Mouse (Mus musculus) fibroblast of lung, adult 2 months (primary cell): ENCODE measurements around the gene Nfkbia.

Source experiments
- DNase-seq: peaks from one replicate; pipeline ENCODE4 v3.0.0-alpha.2; 2011; ENCODE audit warnings: low read depth

Nfkbia gene

DNA sequence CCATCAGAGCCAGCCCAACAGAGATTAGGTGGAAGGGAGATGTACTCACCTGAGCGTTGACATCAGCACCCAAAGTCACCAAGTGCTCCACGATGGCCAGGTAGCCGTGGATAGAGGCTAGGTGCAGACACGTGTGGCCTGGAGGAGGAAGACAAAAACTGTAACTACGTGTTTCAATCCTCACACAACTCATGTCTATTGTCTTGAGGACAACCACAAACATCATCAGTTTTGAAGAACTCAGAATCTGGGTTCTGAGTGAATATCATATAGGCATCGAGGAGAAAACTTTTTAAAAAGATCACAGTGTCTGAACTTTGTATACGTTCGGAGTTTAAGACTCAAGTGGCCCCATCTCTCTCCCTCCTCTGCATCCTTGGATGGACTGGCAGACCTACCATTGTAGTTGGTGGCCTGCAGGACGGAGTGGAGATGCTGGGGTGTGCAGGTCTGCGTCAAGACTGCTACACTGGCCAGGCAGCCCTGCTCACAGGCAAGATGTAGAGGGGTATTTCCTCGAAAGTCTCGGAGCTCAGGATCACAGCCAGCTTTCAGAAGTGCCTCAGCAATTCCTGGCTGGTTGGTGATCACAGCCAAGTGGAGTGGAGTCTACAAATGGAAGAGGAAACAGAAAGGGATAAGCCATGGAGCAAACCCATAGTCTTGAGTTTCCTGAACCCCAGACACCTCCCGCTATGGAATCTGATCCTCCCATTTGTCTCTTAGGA lies 1.6 kb downstream of the Nfkbia start:
- DNase-seq = no peak

DNA sequence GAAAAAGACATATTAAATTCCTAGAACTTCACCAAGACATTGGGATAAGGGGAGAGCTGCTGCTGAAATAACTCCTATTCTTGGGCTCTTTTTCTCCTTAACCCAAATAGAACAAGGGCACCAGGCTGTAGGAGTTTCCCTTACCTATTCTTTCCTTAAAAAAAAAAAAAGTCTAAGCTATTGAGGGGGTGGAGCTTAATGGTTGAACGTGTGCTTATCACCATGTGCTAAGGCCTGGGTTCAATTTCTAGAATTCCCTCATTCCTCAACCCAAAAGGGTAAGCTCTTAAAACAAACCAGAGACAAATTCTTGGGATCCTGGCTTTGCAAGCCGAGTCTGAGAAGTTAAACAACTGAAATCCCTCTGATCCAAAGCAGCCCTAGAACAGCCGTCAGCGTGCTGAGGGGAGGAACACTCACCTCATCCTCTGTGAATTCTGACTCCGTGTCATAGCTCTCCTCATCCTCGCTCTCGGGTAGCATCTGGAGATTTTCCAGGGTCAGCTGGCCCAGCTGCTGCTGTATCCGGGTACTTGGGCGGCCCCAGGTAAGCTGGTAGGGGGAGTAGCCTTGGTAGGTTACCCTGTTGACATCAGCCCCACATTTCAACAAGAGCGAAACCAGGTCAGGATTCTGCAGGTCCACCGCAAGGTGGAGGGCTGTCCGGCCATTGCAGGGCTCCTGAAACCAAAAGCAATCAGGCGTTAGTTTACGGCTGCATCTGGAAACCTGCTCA lies 2.3 kb downstream of the Nfkbia start:
- DNase-seq = no peak

DNA sequence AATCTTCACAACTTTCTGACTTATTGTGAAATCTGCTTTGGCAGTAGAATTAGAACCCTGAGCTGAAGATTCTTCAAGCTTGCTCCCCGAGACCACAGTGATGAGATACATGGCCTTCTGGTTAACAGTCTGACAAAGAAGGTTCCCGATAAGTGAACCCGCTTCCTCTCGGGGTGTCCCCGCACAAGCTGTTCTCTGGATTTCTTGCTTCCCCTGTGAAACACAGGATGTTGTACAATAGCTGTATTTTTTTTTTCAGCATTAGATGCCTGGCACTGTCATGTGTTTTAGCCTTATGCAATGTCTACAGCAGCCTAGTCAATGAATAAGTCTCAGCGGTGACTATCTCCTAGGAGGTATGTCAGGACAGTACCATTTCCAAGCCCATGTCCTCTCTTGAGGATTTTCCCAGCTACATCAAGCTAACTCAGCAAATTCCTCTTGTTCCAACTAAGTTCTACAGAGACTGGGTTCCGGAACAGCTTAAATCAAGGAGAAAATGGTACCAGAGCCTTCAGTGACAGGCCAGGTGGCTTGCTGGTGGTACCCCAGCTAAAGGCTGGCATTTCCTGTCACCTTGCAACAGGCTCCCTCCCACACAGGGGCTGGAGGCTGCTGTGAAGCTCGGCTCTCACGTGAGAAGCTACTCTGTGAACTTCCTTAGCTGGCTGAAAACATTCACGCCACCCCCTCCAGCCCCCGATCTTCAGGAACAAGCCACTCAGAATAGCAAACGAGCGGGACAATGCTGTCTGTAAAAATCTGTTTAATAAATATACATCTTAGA lies 3.6 kb downstream of the Nfkbia start:
- DNase-seq = no peak

DNA sequence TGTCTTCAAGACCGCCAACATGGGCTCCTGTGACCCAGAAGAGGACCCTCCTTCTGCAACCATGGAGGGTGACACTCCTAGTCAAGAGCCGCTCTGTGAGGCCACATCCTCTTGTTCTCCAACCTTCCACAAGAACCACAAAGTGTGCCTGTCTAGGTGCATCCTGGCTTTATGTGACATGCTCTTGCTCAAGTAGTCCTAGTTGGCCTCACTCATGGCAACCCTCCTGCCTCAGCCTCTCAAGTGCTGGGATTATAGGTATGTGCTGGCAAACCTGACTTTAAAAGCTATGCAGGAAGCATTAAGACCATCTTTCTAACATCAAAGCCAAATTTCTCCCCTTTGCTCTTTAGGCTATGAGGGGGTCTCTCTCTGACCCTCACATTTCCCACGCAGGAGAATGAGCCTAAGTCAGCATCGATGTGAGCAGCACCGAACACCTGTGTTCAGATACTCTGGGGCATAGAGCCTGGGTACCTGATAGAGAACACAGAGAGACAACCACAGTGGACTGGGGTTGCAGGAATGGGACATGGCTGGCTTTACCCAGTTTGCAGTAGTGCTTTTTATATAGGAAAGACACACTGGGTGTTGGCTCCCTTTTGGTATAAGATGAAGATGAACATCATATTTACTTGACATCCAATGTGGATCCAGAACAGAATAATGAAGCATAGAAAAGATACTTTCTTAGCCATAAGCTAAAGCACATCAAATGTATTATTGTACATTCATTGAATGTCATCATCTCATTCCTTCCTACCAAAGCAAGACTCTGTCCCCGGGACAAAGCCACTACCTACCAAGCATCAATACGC lies 4.4 kb downstream of the Nfkbia start:
- DNase-seq = no peak

DNA sequence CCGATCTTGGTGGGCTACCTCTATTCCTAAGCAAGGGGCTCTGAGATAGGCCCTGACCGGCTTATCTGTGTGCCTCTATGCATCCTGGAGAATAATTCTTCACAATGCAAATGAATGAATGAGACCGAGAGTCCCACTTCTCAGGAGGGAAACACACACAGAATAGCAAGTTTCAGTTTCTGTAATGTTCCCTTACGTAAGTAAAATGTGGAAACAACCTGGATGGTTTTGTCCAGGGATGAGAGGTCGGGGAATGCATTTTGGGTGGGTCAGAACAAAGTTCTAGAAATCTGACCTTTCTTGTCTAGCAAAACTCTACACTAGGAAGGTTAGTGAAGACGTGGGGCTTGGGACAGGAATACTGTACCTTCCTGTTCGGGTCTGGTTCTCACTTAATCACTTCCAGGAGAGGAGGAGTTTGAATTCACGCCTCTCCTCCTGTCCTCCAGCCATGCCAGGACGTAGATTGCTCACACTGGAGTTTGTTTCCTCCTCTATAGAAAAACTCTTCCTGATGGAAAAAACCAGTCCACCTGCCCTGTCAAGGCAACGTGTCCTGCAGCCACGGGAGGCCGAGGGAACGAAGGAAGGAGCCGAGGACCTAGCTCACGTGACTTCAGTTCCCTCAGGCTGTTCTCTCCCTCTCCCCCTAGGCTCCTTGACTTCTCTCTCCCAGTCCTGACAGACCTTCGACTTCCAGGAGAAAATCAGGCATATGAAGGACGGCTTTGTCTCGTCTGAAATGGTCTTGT lies 5.3 kb downstream of the Nfkbia start:
- DNase-seq = no peak

DNA sequence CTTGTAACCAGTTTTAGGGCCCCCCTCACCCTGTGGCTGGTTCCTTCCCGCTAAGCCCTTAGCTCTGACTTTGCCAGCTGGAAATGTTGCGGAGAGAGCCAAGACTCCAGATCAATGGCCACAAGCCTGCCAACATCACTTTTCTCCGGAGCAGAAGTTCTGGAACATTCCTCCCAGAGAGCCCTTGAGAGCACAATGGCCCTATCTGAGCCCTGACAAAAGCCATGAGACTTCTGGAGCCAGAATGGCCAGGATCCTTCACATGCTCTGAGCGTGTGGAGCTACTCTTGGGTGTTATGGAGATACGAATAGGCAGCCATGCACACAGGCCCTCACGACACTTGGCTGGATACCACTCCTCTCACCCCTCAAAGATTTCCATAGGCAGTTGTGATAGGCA lies 7.6 kb downstream of the Nfkbia start:
- DNase-seq = no peak

DNA sequence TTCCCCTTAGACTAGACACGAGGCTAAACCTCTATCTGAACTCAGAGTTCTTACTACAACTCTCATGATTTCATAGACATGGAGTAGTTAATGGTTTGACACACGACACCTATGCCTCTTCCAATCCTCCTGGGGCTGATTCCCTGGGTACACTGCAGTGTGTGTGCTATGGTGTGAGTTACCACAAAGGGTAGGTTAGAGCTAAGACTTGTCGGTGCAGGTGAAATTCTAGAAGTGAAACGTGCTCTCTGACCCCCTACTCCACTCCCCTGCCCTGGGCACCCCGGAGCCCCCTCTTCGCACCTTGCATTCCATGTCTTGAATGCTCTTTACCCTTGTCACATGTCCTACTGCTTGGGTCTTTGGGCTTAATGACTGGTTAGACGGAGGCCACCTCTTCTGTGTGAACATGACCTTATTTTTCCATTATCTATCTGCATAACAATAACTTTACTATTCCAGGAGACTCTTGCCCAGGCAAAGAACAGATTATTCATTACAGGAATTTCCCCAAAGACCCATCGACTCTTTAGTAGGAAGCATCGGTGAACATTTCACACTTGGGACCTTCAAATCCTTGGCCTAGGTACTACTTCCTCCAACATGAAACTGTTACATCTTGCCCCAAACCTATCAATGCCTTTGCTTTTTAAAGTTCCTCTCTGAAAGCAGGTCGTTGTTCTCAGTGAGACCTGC lies 8.2 kb downstream of the Nfkbia start:
- no peak for DNase-seq

DNA sequence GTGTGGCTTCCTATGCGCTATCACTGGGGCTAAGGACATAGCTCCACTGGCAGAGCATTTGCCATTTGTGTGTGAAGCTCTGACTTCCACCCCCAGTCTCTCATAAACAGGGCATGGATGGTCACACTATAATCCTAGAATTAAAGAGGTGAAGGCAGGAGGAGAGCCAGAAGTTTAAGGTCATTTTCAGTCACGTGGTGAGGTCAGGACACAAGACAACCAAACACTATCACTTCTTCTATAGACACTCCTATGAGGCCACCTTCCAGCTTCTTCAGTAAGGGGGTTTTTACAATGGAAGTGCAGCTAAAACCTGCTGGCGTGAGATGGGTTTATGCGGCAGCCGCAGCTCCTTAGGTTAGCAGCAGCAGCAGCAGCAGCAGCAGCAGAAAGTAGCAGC lies 8.9 kb downstream of the Nfkbia start:
- no peak for DNase-seq

DNA sequence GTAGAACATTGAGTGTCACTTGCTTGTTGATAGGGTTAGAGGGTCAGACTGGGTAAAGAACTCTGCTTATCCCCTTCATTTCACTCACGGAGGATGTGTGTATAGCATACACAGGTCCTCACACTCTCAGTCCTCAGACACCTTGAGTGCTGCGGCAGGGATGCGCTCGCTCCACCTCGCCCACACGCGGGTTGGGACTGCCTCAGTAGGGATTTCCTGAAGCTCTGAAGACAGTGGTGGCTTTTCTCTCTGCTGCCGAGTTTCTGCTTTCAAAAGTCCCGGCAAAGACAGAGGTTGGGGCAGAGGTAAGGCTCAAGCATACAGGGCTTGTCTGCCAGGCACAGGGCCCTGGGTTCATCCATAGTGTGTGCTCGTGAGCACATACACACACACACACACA lies 9.7 kb downstream of the Nfkbia start:
- DNase-seq = no peak

DNA sequence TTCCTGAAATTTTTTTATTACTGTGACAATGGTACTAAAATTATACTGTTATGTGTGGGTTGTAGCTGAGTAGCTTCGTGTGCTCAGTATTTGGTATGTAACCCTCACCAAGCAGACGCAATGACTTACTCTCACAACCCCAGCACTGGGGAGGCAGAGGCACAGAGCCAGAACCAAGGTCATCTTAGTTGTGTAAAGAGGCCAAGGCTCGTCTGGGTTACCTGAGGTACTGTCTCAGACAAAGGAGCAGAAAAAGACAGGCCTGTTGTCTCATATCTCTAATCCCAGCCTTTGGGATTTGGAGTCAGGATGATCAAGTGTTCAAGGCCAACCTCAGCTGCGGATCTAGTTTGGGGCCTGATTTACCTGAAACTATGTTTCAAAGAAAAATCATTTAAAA lies 10.7 kb downstream of the Nfkbia start:
- no peak for DNase-seq

DNA sequence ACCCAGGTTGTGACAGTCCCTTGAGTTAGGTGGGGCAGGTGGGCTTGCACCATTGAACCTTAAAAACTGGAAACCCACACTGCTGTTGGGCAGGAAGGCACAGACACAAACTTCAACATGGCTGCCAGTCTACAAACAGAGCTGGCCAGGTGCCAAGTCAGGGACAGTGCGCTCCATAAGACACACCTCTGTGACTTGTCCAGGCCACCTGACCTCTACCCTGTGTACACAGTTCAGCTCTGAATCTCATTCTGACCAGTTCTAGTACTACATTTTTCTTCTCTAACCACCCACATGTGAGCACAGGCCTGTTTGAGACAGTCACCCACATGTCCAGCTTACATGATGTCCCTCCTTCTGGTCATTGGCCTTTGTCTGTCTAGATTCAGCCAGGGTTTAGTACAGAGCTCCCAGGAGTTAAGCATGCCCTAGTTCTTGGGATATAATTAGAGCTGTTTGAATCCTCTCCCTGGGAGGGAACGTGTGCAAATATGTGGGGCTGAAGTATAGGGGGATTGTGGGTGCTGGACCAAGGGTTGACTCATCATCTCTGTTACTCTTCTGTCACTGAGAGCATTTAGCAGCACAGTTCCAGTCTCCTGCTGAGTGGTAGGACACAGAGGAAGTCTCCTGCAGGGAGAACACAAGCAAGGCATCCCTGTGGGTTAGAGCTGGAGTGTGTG lies 11.8 kb downstream of the Nfkbia start:
- no peak for DNase-seq

DNA sequence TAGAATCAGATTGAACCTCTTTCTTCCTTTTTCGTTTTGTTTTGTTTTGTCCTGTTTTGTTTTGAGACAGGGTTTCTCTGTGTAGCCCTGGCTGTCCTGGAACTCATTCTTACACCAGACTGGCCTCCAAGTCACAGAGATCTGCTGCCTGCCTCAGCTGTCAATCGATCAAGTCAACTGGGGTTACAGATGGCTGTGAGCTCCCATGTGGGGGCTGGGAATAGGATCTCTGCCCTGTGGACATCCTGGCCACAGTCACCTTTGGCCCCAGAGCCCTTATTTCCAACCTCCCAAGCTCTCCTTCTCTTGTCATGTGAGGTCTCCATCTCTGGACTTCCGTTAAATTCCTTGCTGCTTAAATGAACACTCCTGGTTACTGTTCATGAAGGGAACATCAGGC lies 13.5 kb downstream of the Nfkbia start:
- DNase-seq = no peak

DNA sequence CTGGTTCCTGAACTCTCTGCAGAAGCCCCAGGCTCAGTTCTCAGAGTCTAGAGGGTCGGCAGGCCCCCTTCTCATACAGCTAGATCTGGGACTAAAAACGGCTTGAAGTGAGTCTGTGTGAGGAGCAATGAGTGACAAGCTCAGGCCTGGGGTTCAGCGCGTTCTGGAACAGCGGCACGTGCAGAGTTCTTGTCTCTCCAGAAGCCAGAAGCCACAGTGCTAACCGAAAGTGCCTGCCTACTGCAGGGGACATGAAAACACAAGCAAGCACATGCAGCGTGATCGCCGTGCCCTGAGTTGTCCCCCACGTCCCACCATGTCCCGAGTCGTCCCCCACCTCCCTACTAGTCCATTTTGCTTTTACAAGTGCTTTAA lies 18.3 kb downstream of the Nfkbia start:
- no peak for DNase-seq

DNA sequence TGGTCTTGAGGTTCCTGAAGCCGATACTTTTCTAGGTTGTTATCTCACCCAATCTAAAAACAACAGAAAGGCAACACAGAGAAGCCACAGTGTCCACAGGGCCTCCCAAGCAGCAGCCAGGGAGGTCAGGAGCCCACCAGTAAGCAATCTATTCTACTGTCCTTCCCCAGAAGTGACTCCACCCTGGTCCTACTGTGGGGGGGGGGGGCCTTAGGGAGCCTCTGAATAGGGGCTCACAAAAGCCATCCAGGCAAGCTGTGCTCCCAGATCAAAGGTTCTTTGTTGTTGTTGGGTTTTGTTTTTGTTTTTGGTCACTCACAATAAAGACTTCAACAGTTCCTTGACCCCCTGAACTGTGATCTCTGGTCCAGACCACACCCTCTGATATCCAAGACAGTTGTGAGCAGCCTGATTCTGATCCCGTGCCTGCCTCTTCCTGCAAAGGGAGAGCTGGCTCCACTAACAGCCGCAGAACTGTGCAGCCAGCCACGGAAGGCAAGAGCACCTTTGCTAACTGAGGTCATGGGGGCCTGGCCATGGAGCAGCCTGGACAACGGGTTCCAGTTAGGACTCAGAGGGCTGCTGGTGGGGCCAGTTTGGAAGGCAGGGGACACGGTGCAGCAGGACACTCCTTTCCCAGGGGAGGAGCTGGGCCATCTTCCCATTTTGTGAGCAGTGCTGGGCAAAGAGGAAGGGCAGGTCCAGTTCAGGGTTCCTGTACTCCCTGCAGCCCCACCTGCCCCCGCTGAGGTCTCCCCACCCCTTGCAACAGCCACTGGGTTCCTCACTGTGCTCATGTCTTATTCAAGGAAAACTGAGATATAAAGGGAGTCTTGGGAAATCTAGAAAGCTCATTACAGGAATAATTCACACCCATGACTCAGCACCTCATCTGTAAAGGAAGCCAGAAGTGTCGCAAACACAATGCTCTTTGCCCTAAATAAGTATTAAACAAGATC lies 18.9 kb downstream of the Nfkbia start:
- DNase-seq = no peak

DNA sequence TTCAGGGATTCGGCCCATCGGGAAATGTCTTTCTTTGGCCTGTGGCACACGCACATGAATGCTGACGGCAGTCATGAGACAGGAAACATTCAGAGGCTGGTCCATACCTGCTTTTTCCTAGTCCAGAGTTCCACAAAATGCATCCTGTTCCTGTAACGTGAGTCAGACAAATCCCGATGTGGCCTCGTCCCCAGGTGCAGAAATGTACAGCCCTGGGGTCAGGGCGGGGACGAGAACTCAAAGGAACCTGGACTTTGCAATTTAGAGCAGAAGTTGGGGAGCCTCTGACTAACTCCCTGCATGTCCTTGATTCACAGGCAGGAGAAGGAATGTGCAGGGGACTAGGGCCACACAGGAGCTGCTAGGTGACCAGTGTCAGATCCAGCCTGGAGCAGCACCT lies 21.1 kb downstream of the Nfkbia start:
- DNase-seq = no peak

DNA sequence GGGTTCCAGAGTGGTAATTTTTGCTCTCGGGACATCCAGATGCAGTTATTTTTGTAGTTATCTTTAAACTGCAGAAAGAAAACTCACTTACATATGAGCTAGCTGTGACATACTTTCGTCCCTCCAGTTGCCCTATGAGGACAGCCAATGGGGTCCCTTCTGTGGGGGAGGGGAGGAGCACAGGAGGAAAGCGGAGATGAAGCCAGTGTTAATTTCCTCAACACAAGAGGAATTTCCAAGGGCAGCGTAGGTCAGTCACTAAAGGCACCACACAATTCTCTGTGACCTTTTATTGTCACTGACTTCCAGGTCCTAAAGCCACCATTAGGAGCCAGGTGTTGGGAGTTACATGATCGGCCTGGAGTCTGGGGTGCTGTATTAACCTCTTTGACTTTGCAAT lies 22.0 kb downstream of the Nfkbia start:
- DNase-seq = no peak

DNA sequence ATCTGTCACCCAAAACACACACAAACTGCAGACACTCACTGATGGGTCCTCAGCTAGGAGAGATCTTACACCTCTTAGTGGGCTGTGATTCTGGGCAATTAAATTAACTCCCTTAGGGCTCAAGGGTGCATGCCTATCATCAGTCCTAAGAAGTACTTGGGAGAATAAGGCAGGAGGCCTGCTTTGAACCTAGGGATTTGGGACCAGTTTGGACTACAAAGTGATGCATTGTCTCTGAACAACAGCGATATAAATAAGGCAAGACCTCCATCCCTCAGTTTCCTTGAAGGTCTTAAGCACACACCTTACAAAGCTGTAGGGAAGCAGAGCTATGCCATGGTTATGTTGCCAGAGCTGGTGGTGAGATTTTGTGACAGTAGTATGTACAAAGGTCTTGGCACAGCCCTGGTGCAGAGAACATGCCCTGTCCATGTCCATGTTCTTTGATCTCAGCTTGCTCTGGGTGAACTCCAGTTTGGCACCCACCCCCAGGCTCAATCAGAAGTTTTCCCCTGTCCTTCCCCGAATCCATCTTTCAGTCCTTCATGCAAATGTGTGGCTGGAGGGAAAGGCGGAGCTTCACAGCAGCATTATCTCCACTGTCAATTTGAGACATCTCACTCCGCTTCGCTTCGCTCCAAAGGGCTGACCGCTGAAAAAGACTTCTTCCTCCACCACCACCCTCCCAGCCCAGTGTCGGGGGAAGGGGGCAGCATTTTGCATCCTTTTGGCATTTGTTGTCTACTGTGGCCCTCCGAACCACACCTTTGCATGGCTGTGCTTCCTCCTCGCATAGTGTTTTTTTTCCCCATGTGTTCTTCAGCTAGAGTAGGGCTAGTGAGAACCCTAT lies 24.9 kb downstream of the Nfkbia start:
- no peak for DNase-seq

DNA sequence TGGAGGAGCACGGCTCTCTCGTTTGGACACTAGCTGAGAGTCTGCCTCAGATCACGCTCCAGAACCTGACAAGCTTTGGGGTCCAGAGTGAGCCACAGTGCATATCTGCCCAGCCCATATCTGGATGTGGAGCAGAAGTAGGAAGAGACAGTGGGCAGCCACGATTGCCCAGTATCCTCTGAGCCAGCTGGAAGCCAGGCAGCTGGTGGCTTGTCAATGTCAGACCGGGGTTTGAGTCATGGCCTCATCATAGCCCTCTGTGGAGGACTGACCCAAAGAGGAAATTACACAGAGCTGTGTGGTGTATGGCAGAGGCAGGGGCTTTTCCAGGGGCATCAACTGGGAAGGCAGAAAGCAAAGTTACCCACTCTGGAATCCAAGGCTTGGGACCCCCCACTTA lies 25.6 kb downstream of the Nfkbia start:
- no peak for DNase-seq
